Mouse (Mus musculus) heart, postnatal 0 days (tissue): ENCODE results near the gene Hfm1.

Experiments
- CTCF ChIP-seq: IDR thresholded peaks from 2 replicates; pipeline ENCODE4 v1.5.1; 2016; ENCODE audit warnings: antibody characterized with exemption, control low read depth, low read depth
- EP300 ChIP-seq: IDR thresholded peaks from 2 replicates; pipeline ENCODE4 v1.6.1; 2016; ENCODE audit warnings: antibody characterized with exemption, low read depth

GRCm38 (mm10) chr5:106885517-106885916 lies 40.6 kb downstream of the Hfm1 start:
- TF ChIP-seq EP300 = no peak
- TF ChIP-seq CTCF = no peak
